Mouse (Mus musculus): Measurements from ENCODE around the gene Lrfn4. TPM values are rescaled to one million over a fixed set of nuclear protein-coding genes. Genes with fewer than 3 reads are reported as not detected.
A peak's percentile ranks its signal among the peaks of the same experiment; 100 is the strongest.

The Lrfn4 gene
- polyA plus RNA-seq, 1 experiment from 2014 or later, result 13.3 TPM

DNA sequence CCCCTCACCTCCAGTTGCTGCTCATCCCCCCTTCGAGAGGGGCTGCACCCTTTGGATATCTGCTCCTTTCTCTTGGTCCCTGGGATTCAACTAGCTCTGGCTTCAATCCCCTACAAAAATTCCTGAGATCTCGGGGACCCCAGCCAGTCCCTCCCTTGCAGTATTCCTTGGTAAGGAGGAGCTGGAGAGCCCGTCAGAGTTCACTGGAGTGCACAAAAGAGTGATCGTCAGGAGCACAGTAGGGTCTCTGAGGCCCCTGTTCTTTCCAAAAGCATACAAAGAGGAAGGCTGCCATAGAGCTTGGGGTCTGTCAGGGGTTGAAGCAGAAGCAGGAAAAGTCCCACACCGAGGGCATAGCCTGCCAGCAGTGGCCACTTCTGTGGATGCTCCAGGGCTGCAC is 7.3 kb upstream of the Lrfn4 start:
- Histone ChIP-seq H3K4me1 (peaks cover 35% of the 10 kb centered on the region), H3K9me3 (no peaks in the 10 kb centered on the region), H3K4me3 (replicated peaks) (no peak overlapping the region), H3K9ac (no peak overlapping the region), H3K4me2 (no peak overlapping the region), H3K27ac (no peak overlapping the region), H3K36me3 (replicated peaks) (peaks cover 39% of the 10 kb centered on the region), H3K27me3 (no peaks in the 10 kb centered on the region)
- WGBS, result 66% methylated on average over 5 of the region's 5 CpGs
- ATAC-seq (ENCODE audit: low FRiP score), result no peak

GRCm38 (mm10) chr19:4620721-4621120 is 5.3 kb upstream of the Lrfn4 start:
- H3K9ac ChIP-seq, result no peak overlapping the region
- WGBS, result 87% methylated on average over 7 of the region's 7 CpGs
- no peak overlapping the region for H3K4me3 ChIP-seq (replicated peaks)
- no peak for ATAC-seq (ENCODE audit: low FRiP score)
- H3K27me3 ChIP-seq, result peaks cover 4% of the 10 kb centered on the region; the same call in 1 of the 2 replicates
- no peaks in the 10 kb centered on the region for H3K9me3 ChIP-seq
- H3K27ac ChIP-seq, result no peak overlapping the region
- H3K4me1 ChIP-seq, result peaks cover 24% of the 10 kb centered on the region
- no peak overlapping the region for H3K4me2 ChIP-seq
- H3K36me3 ChIP-seq (replicated peaks), result peaks cover 39% of the 10 kb centered on the region

- H3K9ac ChIP-seq, result 0 out of 2 replicates have a peak overlapping the region, but pooled peaks have one; percentile 2
- H3K27me3 ChIP-seq, result peaks cover 4% of the 10 kb centered on the region; the same call in 1 of the 2 replicates
- no peak overlapping the region for H3K4me3 ChIP-seq (replicated peaks)
- no peak overlapping the region for H3K27ac ChIP-seq
- peaks cover 20% of the 10 kb centered on the region for H3K4me1 ChIP-seq
- H3K4me2 ChIP-seq, result no peak overlapping the region
- H3K9me3 ChIP-seq, result no peaks in the 10 kb centered on the region
- peaks cover 39% of the 10 kb centered on the region for H3K36me3 ChIP-seq (replicated peaks)
- WGBS, result 85% methylated on average over 10 of the region's 10 CpGs
- ATAC-seq (ENCODE audit: low FRiP score), result no peak
Observed at GRCm38 (mm10) chr19:4619461-4619860, 4.0 kb upstream of the Lrfn4 start.

- ATAC-seq (ENCODE audit: low FRiP score), result no peak
- Histone ChIP-seq H3K4me2 (no peak overlapping the region), H3K27ac (0 out of 2 replicates have a peak overlapping the region, but pooled peaks have one; percentile 8), H3K9ac (no peak overlapping the region), H3K27me3 (peaks cover 4% of the 10 kb centered on the region; the same call in 1 of the 2 replicates), H3K36me3 (replicated peaks) (peaks cover 35% of the 10 kb centered on the region), H3K4me1 (peaks cover 26% of the 10 kb centered on the region), H3K4me3 (replicated peaks) (no peak overlapping the region), H3K9me3 (no peaks in the 10 kb centered on the region)
- 27% methylated on average over 18 of the region's 18 CpGs for WGBS
Observed at GRCm38 (mm10) chr19:4618183-4618582, 2.7 kb upstream of the Lrfn4 start.

- peaks cover 36% of the 10 kb centered on the region for H3K4me1 ChIP-seq
- WGBS, result 45% methylated on average over 4 of the region's 4 CpGs
- H3K27me3 ChIP-seq, result peaks cover 4% of the 10 kb centered on the region; the same call in 1 of the 2 replicates
- 0 out of 2 replicates have a peak overlapping the region, but pooled peaks have one; percentile 94 for H3K27ac ChIP-seq
- peak overlapping the region; percentile 85 for H3K4me2 ChIP-seq
- H3K4me3 ChIP-seq (replicated peaks), result peak overlapping the region; percentile 96; the same call in 1 of the 2 replicates
- peaks cover 35% of the 10 kb centered on the region for H3K36me3 ChIP-seq (replicated peaks)
- no peak overlapping the region; the same call in 1 of the 2 replicates for H3K9ac ChIP-seq
- no peak for ATAC-seq (ENCODE audit: low FRiP score)
- H3K9me3 ChIP-seq, result no peaks in the 10 kb centered on the region
Observed at GRCm38 (mm10) chr19:4616546-4616945, 1.1 kb upstream of the Lrfn4 start.

DNA sequence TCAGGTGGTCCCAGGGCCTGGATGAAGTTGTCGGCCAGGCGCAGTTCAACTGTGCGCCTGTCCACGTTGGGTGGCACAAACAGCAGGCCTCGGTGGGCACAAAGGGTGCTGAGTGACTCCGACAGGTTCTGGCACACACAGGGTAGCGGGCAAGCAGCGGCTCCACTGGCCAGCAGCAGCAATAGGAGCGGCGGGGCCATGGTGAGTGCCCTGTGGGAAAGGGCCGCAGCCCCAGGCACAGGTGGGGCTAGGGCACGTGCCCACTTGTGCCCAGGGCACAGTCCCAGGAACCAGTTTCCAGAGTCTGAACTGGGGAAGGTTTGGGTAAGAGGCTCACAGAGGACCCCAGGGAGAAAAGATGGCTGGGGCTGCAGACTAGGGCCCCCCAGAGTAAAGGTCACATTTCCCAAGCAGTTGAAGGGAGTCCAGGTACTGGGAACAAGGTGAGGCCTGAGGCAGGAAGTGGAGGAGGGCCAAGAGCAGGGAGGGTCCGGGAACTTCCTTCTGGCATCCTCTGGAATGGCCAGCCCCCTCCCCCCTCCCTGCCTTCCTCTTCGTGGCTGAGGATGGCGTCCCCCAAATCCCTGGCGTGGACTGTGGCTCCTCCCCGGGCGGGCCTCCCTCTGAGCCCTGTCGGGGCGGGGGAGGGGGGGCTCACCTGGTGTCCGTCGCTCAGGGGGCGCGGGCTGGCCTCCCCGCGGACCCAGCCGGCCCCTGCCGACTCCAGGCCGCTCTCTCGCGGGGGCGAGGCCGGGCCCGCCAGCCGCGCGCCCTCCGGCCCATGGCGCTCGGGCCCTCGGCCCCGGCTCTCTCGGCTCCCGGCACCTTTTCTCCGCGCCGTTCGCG is 939 bp downstream of the Lrfn4 start:
- Histone ChIP-seq H3K27me3 (peaks cover 4% of the 10 kb centered on the region; the same call in 1 of the 2 replicates), H3K36me3 (replicated peaks) (peaks cover 30% of the 10 kb centered on the region), H3K4me3 (replicated peaks) (peak overlapping the region; percentile 96), H3K27ac (peak overlapping the region; percentile 94), H3K4me1 (peaks cover 36% of the 10 kb centered on the region), H3K9ac (peak overlapping the region; percentile 98), H3K9me3 (no peaks in the 10 kb centered on the region), H3K4me2 (peak overlapping the region; percentile 85)
- peak; percentile 8; the same call in 1 of the 2 replicates for ATAC-seq (ENCODE audit: low FRiP score)
- WGBS, result 21% methylated on average over 42 of the region's 49 CpGs

GRCm38 (mm10) chr19:4613464-4614304 is 1.8 kb downstream of the Lrfn4 start:
- peak overlapping the region; percentile 98 for H3K9ac ChIP-seq
- peaks cover 36% of the 10 kb centered on the region for H3K4me1 ChIP-seq

DNA sequence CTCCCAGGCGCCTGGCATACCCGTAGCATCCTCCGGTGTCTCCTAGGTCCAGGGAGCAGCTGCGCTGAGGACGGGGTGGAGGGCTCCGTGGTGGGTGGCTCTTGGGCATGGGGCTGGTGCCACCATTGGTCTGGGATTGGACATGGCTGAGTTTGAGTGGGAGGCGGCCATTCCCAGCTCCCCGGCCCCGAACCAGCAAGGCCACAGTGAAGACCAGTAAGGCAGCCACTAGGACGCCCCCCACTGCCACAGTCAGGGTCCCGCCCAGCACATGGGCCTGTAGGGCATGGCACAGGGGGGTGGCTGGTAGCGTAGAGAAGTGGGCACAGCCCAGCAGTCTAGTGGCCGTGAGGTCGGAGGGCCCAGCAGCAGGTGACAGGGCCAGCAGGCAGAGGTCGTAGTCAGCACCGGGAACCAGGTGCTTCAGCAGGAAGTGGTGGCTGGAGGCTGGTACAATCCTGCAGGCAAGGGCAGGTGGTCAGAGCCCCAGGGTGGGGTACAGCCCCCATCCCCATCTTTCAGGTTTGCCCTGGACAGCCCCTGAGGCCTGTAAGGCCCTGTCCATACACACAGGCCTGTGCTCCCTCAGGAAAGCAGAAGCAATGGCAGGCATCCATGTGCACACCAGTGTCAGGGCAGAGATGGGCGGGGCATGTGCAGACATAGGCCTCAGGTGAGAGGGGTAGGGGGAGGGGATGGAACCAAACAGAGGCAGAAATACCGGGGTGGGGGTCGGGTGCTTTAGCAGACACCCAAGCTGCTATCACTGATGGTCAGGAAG is 3.1 kb downstream of the Lrfn4 start:
- Histone ChIP-seq H3K36me3 (replicated peaks) (peaks cover 30% of the 10 kb centered on the region), H3K27ac (no peak overlapping the region), H3K27me3 (peaks cover 4% of the 10 kb centered on the region; the same call in 1 of the 2 replicates), H3K4me3 (replicated peaks) (no peak overlapping the region), H3K4me1 (peaks cover 33% of the 10 kb centered on the region), H3K9me3 (no peaks in the 10 kb centered on the region), H3K4me2 (no peak overlapping the region), H3K9ac (0 out of 2 replicates have a peak overlapping the region, but pooled peaks have one; percentile 5)
- WGBS, result 93% methylated on average over 19 of the region's 19 CpGs
- no peak for ATAC-seq (ENCODE audit: low FRiP score)

More at GRCm38 (mm10) chr19:4613464-4614304, 1.8 kb downstream of the Lrfn4 start:
- ATAC-seq (ENCODE audit: low FRiP score), result no peak
- no peaks in the 10 kb centered on the region for H3K9me3 ChIP-seq
- H3K36me3 ChIP-seq (replicated peaks), result peaks cover 30% of the 10 kb centered on the region
- peaks cover 4% of the 10 kb centered on the region; the same call in 1 of the 2 replicates for H3K27me3 ChIP-seq
- H3K4me3 ChIP-seq (replicated peaks), result peak overlapping the region; percentile 96
- H3K27ac ChIP-seq, result peak overlapping the region; percentile 94; the same call in 1 of the 2 replicates
- H3K4me2 ChIP-seq, result peak overlapping the region; percentile 85
- 90% methylated on average over 33 of the region's 33 CpGs for WGBS

GRCm38 (mm10) chr19:4610109-4610508 is 5.4 kb downstream of the Lrfn4 start:
- H3K4me2 ChIP-seq, result no peak overlapping the region
- no peaks in the 10 kb centered on the region for H3K9me3 ChIP-seq
- 70% methylated on average over 4 of the region's 4 CpGs for WGBS
- H3K27ac ChIP-seq, result no peak overlapping the region
- no peak for ATAC-seq (ENCODE audit: low FRiP score)
- H3K36me3 ChIP-seq (replicated peaks), result peaks cover 30% of the 10 kb centered on the region
- H3K4me1 ChIP-seq, result peaks cover 25% of the 10 kb centered on the region
- H3K27me3 ChIP-seq, result no peaks in the 10 kb centered on the region
- H3K4me3 ChIP-seq (replicated peaks), result no peak overlapping the region
- H3K9ac ChIP-seq, result no peak overlapping the region

GRCm38 (mm10) chr19:4608511-4608910 is 7.0 kb downstream of the Lrfn4 start:
- Histone ChIP-seq H3K4me2 (no peak overlapping the region), H3K9me3 (no peaks in the 10 kb centered on the region), H3K4me3 (replicated peaks) (no peak overlapping the region), H3K27ac (no peak overlapping the region), H3K27me3 (no peaks in the 10 kb centered on the region), H3K36me3 (replicated peaks) (peaks cover 27% of the 10 kb centered on the region), H3K9ac (no peak overlapping the region), H3K4me1 (peaks cover 13% of the 10 kb centered on the region)
- WGBS, result 89% methylated on average over 4 of the region's 4 CpGs
- ATAC-seq (ENCODE audit: low FRiP score), result no peak

GRCm38 (mm10) chr19:4607406-4607805 is 8.1 kb downstream of the Lrfn4 start:
- Histone ChIP-seq H3K9me3 (no peaks in the 10 kb centered on the region), H3K4me1 (peaks cover 2% of the 10 kb centered on the region), H3K4me3 (replicated peaks) (no peak overlapping the region), H3K36me3 (replicated peaks) (peaks cover 16% of the 10 kb centered on the region), H3K4me2 (no peak overlapping the region), H3K9ac (no peak overlapping the region), H3K27ac (no peak overlapping the region), H3K27me3 (no peaks in the 10 kb centered on the region)
- 90% methylated on average over 12 of the region's 12 CpGs for WGBS
- no peak for ATAC-seq (ENCODE audit: low FRiP score)
